Mouse (Mus musculus) bone marrow, adult 2 months (tissue): ENCODE measurements around the gene Socs7.

Experiments
- CTCF ChIP-seq: fragments of 200-500 bp; IDR thresholded peaks from 2 replicates; pipeline ENCODE4 v1.5.1; 2011; ENCODE audit warnings: low read length, control low read depth; ENCODE audit not compliant: control insufficient read depth, insufficient read depth
- POLR2A ChIP-seq: fragments of 200-500 bp; IDR thresholded peaks from 2 replicates; pipeline ENCODE4 v1.6.1; 2011; ENCODE audit warnings: low read depth, mild to moderate bottlenecking, control low read depth, low read length, borderline replicate concordance; ENCODE audit not compliant: control insufficient read depth

DNA sequence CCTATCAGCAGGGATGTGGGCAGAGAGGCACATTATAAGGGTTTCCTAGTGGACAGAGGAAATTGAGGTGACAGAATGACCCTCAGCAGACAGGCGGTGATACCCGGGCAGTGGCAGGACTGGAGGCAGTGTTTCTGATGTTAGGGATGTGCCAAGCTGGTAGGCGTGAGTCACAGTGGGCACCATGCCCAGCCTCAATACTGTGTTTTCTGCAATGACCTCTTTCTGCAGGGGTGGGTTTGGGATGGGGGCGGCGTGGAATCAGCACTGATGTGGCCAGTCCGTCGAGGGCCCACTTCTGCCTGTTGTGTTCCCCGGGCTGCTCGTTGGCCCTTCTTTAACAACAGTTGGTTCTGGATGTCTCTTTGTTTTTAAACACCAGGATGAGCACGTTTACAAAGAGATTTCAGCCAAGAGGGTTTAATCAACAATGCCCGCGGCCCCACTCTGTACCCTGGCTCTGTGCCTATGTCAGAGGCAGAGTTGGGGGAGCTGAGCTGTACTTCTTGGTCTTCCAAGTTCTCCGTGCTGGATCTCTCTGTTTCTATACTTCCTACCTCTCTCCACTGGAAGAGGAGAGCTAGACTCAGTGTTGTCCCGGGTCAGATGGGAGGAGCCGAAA is 78.8 kb downstream of the Socs7 start:
- TF ChIP-seq CTCF (no peak), POLR2A (0 out of 2 replicates have a peak, but pooled peaks have one; percentile 31)
